Mouse (Mus musculus): Measurements from ENCODE around the gene Rab11a. TPM values are rescaled to one million over a fixed set of nuclear protein-coding genes. Genes with fewer than 3 reads are reported as not detected.

Gene Rab11a
- total RNA-seq (2014; rRNA removed) (153 and 158 TPM in 2 replicates), polyA plus RNA-seq (2015; fragmentation: Nextera tagmentation; extraction: Ambion mirVana) (465 and 469 TPM in 2 replicates)

- no peaks in the 10 kb centered on the region for H3K4me1 ChIP-seq (ENCODE audit: insufficient read depth, low read length)
- H3K4me2 ChIP-seq (ENCODE audit: low read depth, low read length), result peak within 1 kb of the TSS; percentile 72
- WGBS, result under 1% methylated on average over 59 of the region's 61 CpGs
- no peaks in the 10 kb centered on the region for H3K27me3 ChIP-seq (ENCODE audit: insufficient read depth, low read length)
- peak within 1 kb of the TSS; percentile 96 for H3K9ac ChIP-seq (replicated peaks; ENCODE audit: low read length)
- H3K36me3 ChIP-seq (ENCODE audit: insufficient read depth, low read length), result no peaks in the 10 kb centered on the region
- ATAC-seq (peak; percentile 97), DNase-seq (ENCODE audit: low spot score) (peak; percentile 97)
- no peak for TF ChIP-seq CTCF (IDR thresholded peaks at IDR 0.05; ENCODE audit: low read depth)
- H3K4me3 ChIP-seq (ENCODE audit: low read length), result peak within 1 kb of the TSS; percentile 99
- H3K27ac ChIP-seq, result peak within 1 kb of the TSS; percentile 97
- H3K9me3 ChIP-seq (ENCODE audit: low read length), result no peaks in the 10 kb centered on the region
Measured at GRCm38 (mm10) chr9:64737406-64738201, at the start of gene Rab11a. TSS of gene Rab11a (minus strand) at chr9:64737758.

- WGBS, result 78% methylated on average over 9 of the region's 9 CpGs
- no peaks in the 10 kb centered on the region for H3K27me3 ChIP-seq (ENCODE audit: insufficient read depth, low read length)
- no peak overlapping the region for H3K4me2 ChIP-seq (ENCODE audit: low read depth, low read length)
- no peak overlapping the region for H3K4me3 ChIP-seq (ENCODE audit: low read length)
- no peaks in the 10 kb centered on the region for H3K9me3 ChIP-seq (ENCODE audit: low read length)
- H3K9ac ChIP-seq (replicated peaks; ENCODE audit: low read length), result no peak overlapping the region
- no peak overlapping the region for H3K27ac ChIP-seq
- no peaks in the 10 kb centered on the region for H3K36me3 ChIP-seq (ENCODE audit: insufficient read depth, low read length)
- no peak for ATAC-seq
- H3K4me1 ChIP-seq (ENCODE audit: insufficient read depth, low read length), result no peaks in the 10 kb centered on the region
- DNase-seq (ENCODE audit: low spot score), result peak; percentile 4
- no peak for TF ChIP-seq CTCF (IDR thresholded peaks at IDR 0.05; ENCODE audit: low read depth)
Measured at GRCm38 (mm10) chr9:64786216-64786905, 48.8 kb upstream of the Rab11a start.

- no peak overlapping the region for H3K4me3 ChIP-seq (ENCODE audit: low read length)
- 39% methylated on average over 4 of the region's 4 CpGs for WGBS
- no peaks in the 10 kb centered on the region for H3K27me3 ChIP-seq (ENCODE audit: insufficient read depth, low read length)
- DNase-seq (ENCODE audit: low spot score) (peak; percentile 49), ATAC-seq (no peak)
- no peak overlapping the region for H3K4me2 ChIP-seq (ENCODE audit: low read depth, low read length)
- no peak overlapping the region for H3K27ac ChIP-seq
- no peaks in the 10 kb centered on the region for H3K9me3 ChIP-seq (ENCODE audit: low read length)
- H3K9ac ChIP-seq (replicated peaks; ENCODE audit: low read length), result no peak overlapping the region
- no peaks in the 10 kb centered on the region for H3K4me1 ChIP-seq (ENCODE audit: insufficient read depth, low read length)
- H3K36me3 ChIP-seq (ENCODE audit: insufficient read depth, low read length), result no peaks in the 10 kb centered on the region
- TF ChIP-seq CTCF (IDR thresholded peaks at IDR 0.05; ENCODE audit: low read depth), result peak; percentile 71
Measured at GRCm38 (mm10) chr9:64784841-64785240, 47.3 kb upstream of the Rab11a start.

- Histone ChIP-seq H3K4me3 (ENCODE audit: low read length) (no peak overlapping the region), H3K27ac (no peak overlapping the region), H3K9me3 (ENCODE audit: low read length) (no peaks in the 10 kb centered on the region), H3K36me3 (ENCODE audit: insufficient read depth, low read length) (no peaks in the 10 kb centered on the region), H3K9ac (replicated peaks; ENCODE audit: low read length) (no peak overlapping the region), H3K4me1 (ENCODE audit: insufficient read depth, low read length) (no peaks in the 10 kb centered on the region), H3K27me3 (ENCODE audit: insufficient read depth, low read length) (no peaks in the 10 kb centered on the region), H3K4me2 (ENCODE audit: low read depth, low read length) (no peak overlapping the region)
- TF ChIP-seq CTCF (IDR thresholded peaks at IDR 0.05; ENCODE audit: low read depth), result no peak
- no peak for DNase-seq (ENCODE audit: low spot score)
- no peak for ATAC-seq
- 61% methylated on average over 7 of the region's 7 CpGs for WGBS
Measured at GRCm38 (mm10) chr9:64783511-64783910, 46.0 kb upstream of the Rab11a start.

GRCm38 (mm10) chr9:64779628-64780027 is 42.1 kb upstream of the Rab11a start:
- Histone ChIP-seq H3K27me3 (ENCODE audit: insufficient read depth, low read length) (no peaks in the 10 kb centered on the region), H3K4me3 (ENCODE audit: low read length) (no peak overlapping the region), H3K36me3 (ENCODE audit: insufficient read depth, low read length) (no peaks in the 10 kb centered on the region), H3K4me2 (ENCODE audit: low read depth, low read length) (no peak overlapping the region), H3K9ac (replicated peaks; ENCODE audit: low read length) (no peak overlapping the region), H3K9me3 (ENCODE audit: low read length) (no peaks in the 10 kb centered on the region), H3K4me1 (ENCODE audit: insufficient read depth, low read length) (peaks cover 7% of the 10 kb centered on the region; the same call in 1 of the 2 replicates), H3K27ac (no peak overlapping the region)
- DNase-seq (ENCODE audit: low spot score), result peak; percentile 79
- ATAC-seq, result no peak
- TF ChIP-seq CTCF (IDR thresholded peaks at IDR 0.05; ENCODE audit: low read depth), result peak; percentile 72
- 46% methylated on average over 7 of the region's 7 CpGs for WGBS

- peaks cover 12% of the 10 kb centered on the region; the same call in 1 of the 2 replicates for H3K4me1 ChIP-seq (ENCODE audit: insufficient read depth, low read length)
- no peak overlapping the region for H3K27ac ChIP-seq
- no peaks in the 10 kb centered on the region for H3K27me3 ChIP-seq (ENCODE audit: insufficient read depth, low read length)
- H3K4me2 ChIP-seq (ENCODE audit: low read depth, low read length), result no peak overlapping the region
- ATAC-seq (no peak), DNase-seq (ENCODE audit: low spot score) (no peak)
- no peak overlapping the region for H3K4me3 ChIP-seq (ENCODE audit: low read length)
- no peak overlapping the region for H3K9ac ChIP-seq (replicated peaks; ENCODE audit: low read length)
- TF ChIP-seq CTCF (IDR thresholded peaks at IDR 0.05; ENCODE audit: low read depth), result no peak
- 81% methylated on average over 1 of the region's 1 CpGs for WGBS
- H3K9me3 ChIP-seq (ENCODE audit: low read length), result no peaks in the 10 kb centered on the region
- no peaks in the 10 kb centered on the region for H3K36me3 ChIP-seq (ENCODE audit: insufficient read depth, low read length)
Measured at GRCm38 (mm10) chr9:64778151-64778550, 40.6 kb upstream of the Rab11a start.

Data from hindbrain, postnatal 0 days (tissue).